Mouse (Mus musculus) embryo, embryonic 9.5 days (tissue): ENCODE data around the gene Fry.

ENCODE experiments used
- DNase-seq: peaks from one replicate; pipeline ENCODE4 v3.0.0-alpha.2; 2017; ENCODE audit errors: extremely low spot score

Gene Fry

GRCm38 (mm10) chr5:150130144-150130543 lies 11.7 kb downstream of the Fry start:
- DNase-seq = no peak

GRCm38 (mm10) chr5:150131166-150131565 lies 12.7 kb downstream of the Fry start:
- DNase-seq = no peak

- no peak for DNase-seq
Measured at GRCm38 (mm10) chr5:150134651-150135050, 16.2 kb downstream of the Fry start.

DNA sequence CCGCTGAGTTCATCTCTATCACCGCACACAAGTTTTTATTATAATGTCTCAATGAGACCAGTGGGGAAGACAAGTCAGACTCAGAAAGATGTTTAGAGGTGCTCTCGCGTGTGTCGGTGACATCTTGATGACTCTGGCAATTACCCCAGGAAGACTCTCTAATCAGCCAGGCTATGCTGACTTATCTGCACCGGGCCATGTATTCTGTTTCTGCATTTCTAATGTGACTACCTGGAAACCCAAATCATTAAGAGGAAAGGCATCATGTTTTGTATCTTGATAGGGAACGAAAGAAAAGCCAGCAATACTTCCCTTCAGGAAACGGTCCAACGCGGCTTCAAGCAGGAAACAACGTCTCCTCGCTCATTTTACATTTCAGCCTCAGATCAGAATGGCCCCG lies 17.1 kb downstream of the Fry start:
- no peak for DNase-seq

DNA sequence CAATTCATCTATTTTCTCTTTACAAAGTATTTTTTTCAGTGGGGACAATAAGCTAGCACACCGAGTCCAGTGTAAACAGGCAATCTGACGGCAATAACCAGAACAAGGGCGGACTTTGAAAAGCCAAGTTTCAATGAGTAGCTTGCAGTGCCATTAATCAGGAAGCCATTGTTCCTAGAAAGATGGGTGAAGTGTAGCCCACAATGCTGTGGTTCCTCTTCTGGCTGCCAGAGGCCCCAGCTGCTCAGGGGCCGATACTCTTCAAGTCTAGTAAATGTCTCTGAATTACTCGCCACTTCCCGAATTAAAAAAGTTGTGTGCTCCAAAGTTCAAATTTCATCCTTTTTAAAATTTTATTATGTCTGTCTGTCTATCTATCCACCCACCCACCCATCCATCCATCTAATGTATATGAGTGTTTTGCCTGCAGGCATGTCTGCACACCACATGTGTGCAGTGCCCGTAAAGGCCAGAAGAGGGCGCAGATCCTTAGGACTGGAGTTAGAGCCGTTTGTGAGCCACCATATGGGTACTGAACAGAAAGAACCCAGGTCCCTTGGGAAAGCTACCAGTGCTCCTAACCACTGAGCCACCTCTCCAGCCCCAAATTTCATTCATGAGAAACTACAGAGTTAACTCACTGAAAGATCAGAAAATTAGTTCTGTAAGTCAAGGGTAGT lies 19.5 kb downstream of the Fry start:
- no peak for DNase-seq

- DNase-seq = no peak
Measured at GRCm38 (mm10) chr5:150140513-150140912, 22.1 kb downstream of the Fry start.

GRCm38 (mm10) chr5:150145967-150146366 lies 27.5 kb downstream of the Fry start:
- no peak for DNase-seq

DNA sequence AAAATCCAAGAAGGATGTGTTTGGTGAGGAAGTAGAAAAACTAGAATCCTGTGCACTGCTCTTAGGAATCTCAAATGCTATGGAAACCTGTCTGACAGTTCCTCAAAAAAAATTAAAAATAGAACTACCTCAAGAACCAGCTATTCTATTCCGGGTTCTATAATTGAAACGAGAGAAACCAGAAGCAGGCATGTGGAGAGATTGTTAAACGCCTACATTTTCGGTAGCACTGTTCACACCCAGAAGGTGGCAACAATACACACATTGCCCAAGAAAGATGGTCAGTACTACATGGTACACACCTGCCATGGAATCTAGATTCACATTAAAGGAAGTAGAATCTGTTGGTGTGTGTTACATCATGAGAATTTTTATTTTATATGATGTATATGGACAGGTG lies 28.2 kb downstream of the Fry start:
- no peak for DNase-seq

DNA sequence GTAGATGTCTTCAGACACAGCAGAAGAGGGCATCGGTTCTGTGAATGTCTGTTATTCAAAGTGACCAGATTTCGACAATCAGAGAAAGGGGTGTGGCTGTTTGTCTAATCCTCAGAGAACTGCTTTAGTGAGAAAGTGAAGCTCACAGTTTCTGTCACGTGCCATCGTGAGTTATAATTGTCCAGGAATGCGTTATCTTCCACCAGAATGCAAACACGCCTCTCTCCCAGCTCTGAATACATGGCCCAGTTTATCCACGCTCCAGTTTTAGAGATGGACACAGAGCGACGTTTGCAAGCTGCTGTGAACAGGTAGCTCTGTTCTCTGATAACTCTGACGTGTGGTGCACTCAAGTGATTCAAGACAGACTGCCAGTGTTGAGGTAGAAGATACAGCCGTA lies 31.3 kb downstream of the Fry start:
- DNase-seq = no peak

- DNase-seq = no peak
Measured at GRCm38 (mm10) chr5:150150986-150151385, 32.5 kb downstream of the Fry start.

DNA sequence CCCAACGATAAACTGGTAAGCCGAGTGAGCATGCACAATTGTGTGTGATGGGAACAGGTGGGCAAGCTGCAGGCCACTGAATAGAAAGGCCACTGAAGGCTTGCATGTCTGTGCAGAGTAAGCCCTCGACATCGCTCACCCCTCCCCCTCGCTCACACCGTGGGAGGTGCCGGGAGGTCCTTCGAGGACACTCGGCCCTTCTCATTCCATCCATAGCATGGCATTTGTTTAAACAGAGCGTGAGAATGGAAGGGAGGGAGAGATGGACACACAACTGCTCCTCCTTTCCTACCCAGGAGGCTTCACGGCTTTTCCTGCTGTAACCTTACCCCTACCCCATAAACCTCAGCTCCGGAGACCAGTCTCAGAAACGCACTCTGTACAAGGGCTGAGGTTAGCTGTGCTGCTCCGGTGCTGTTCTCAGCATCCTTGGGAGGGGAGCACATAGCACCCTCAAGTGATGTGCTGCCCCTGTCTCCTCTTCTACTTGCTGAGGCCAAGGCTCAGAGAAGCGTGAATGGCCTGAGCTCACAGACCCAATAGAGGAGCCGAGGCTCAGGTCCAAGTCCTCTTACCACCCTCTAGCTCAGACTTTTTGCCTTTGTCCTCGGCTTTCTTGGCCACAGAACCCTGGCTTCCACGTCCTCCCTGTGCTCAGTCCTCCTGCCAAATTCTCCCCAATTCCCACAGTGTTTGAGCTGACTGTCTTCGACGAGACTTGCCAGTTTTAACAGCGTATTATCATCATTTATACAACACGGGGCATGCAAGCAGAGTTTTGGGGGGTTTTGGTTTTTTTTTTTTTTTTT lies 33.8 kb downstream of the Fry start:
- DNase-seq = peak; percentile 14

DNA sequence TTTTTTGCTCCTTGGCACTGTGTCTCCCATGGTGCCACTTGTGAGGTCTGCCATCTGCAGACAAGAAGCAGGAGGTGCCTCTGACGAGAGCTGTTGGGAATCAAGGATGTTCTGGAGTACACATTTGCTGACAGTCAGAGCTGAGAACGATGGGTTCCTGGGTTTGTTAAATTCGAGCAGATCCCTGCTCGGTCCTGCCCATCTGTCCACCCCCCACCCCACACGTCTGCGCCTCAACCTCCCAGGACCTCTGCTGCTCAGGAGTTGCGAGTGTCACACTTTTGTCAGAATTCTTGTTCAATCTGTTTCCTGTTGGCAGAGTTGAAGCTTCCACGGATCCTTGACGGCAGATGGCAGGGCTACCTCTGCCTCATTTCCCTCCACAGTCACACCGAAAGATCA lies 34.4 kb downstream of the Fry start:
- DNase-seq = no peak

DNA sequence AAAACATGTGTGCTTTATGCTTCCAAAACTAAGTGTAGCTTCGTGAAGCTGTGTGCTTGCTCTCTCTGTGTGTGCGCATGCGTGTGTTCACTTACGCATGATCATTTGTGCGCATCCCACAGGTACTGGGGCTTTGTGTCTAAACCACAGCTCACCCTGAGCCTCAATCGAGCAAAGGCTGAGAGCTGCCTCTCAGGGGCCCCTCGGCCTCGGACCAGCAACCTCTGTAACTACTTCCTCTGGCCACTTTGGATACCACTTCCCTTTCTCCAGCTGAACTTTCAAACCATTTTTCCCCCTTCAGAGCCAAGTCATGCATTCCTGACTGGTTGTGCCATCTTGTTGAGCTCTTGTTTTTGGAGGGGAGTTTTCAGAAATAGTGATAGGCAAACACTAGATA lies 36.9 kb downstream of the Fry start:
- DNase-seq = no peak

DNA sequence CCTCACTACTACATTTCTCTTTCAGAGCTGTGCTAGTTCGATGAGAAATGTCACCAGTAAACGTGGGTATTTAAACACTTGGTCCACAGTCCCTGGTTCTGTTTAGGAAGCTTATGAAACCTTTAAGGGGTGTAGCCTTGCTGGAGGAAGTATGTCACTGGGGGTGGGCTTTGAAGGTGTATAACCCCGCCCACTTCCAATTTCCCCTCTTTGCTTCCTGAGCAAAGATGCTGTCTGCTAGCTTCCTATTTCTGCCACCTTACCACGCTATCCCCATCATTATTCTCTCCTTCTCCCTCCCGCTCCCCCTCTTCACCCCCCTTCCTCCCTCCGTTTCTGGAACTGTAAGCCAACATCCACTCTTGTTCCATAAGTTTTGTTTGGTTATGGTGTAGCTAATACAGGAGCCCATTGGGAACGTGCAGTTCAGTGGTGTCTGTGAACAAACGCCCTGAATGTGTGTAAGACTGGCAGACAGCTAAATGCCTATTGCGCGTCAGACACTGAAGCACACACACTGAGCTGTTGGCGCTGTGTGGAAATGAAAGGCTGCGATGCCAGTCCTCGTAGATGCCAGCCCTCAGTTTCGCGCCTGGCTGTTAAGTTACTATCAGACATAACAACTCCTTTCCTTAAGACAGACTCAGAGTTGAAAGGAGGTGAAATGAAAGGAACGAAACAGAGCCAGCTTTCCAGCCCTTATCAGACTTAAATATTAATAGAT lies 37.8 kb downstream of the Fry start:
- no peak for DNase-seq

DNA sequence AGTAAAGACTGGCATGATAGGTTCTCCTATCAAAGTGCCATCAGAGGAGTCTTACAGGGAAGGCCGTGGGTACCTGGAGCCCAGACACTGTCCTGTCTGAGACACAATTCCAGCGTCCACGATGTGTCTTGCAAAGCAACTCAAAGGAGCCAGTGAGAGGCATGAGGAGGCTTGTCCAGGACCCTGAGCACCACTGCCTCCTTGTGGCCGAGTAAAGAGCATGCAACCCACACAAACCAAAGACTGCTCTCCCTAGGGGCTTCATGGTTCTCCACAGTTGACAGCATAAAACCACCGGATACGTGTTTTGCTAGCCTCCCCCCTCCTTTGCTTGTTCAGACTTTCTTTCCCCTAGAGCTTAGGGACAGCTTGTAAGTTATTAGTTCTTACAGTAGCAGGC lies 39.2 kb downstream of the Fry start:
- DNase-seq = peak; percentile 36

- DNase-seq = no peak
Measured at GRCm38 (mm10) chr5:150159151-150159550, 40.7 kb downstream of the Fry start.

DNA sequence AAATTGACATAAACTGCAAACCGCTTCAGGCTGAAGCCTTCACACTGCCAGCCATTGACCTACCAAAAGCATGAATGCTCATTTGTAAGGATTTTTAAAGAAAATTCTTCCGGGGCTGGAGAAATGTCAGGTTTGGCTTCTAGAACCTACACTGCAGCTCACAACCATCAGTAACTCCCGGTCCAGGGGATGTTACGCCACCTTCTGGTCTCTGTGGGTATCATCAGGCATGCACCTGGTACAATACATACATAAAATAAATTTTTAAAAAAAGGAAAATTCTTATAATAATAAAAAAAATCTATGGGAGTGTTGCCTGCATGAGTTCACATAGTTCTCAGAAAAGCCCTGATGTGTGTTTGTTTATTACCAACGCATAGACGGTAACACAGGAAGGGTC lies 42.7 kb downstream of the Fry start:
- no peak for DNase-seq

- DNase-seq = no peak
Measured at GRCm38 (mm10) chr5:150161898-150162297, 43.5 kb downstream of the Fry start.

GRCm38 (mm10) chr5:150164671-150165070 lies 46.2 kb downstream of the Fry start:
- DNase-seq = no peak

- no peak for DNase-seq
Measured at GRCm38 (mm10) chr5:150166811-150167210, 48.4 kb downstream of the Fry start.

- DNase-seq = no peak
Measured at GRCm38 (mm10) chr5:150167287-150167686, 48.8 kb downstream of the Fry start.

DNA sequence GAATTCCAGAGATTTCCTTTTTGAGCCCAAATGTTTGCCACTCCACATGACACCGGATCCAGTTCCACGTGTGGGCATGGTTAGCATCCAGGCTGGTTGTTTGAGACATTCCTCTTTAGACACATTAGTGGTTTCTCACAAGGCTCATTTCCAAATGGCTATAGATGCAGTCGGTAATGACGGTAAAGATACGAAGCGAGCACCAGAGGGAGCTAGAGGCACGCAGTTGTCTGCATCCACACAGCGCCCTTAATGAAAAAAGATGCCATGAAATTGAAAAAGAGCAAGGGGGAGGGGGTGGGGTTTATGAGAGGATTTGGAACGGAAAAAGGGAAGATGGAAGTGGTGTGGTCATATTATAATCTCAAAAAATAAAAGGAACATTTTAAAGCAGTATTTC lies 50.3 kb downstream of the Fry start:
- DNase-seq = peak; percentile 59

DNA sequence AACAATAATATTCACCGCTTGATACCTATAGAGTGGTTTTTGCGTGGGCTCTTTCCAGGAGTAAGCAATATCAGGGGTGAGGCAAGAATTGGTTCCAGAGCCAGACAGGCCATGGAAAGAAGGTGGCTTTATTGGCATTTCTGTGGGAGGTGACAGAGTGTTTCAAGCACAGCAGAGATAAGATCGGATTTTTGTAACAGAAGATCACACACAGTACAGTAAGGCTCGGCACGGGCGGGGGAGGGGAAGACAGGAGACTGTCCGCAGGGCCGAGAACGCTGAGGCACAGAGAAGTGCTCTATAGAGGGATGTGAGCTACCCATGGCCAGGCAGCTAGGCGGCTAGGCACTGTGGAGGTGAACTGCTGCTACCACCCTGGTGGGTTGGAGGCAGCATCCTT lies 53.1 kb downstream of the Fry start:
- DNase-seq = no peak
